Mouse (Mus musculus) C2C12 (cell line): ENCODE measurements around the gene Trim28. TPM values are rescaled to one million over a fixed set of nuclear protein-coding genes. Genes with fewer than 3 reads are reported as not detected.

ENCODE experiments used
- H3K27me3 ChIP-seq: one replicate; pipeline ENCODE4 v1.6.1; 2011; ENCODE audit not compliant: control insufficient read depth, insufficient read depth, insufficient read length
- H3K36me3 ChIP-seq: one replicate; pipeline ENCODE4 v1.6.1; 2011; ENCODE audit not compliant: control insufficient read depth, insufficient read depth
- H3K4me3 ChIP-seq: one replicate; pipeline ENCODE4 v1.5.1; 2011; ENCODE audit warnings: mild to moderate bottlenecking, control low read depth; ENCODE audit not compliant: poor library complexity, insufficient read depth, severe bottlenecking
- H3K79me2 ChIP-seq: one replicate; pipeline ENCODE4 v1.6.1; 2011; ENCODE audit not compliant: control insufficient read depth, insufficient read depth
- H3K79me3 ChIP-seq: one replicate; pipeline ENCODE4 v1.6.1; 2011; ENCODE audit warnings: low read depth, control low read depth
- H3ac ChIP-seq: one replicate; pipeline ENCODE3; 2011; ENCODE audit warnings: low read depth; ENCODE audit not compliant: control insufficient read depth, insufficient read length
- CEBPB ChIP-seq: IDR thresholded peaks from one replicate; pipeline ENCODE4 v1.6.1; 2011; ENCODE audit warnings: low read depth, mild to moderate bottlenecking, control low read depth, moderate library complexity
- CTCF ChIP-seq: IDR thresholded peaks from one replicate; pipeline ENCODE4 v1.5.1; 2011; ENCODE audit not compliant: control insufficient read depth, insufficient read depth, insufficient read length
- FOSL1 ChIP-seq: IDR thresholded peaks from one replicate; pipeline ENCODE4 v1.8.0; 2011; ENCODE audit warnings: mild to moderate bottlenecking, low read length; ENCODE audit not compliant: poor library complexity, insufficient read depth, severe bottlenecking
- MAX ChIP-seq: IDR thresholded peaks from one replicate; pipeline ENCODE4 v1.6.1; 2011; ENCODE audit warnings: mild to moderate bottlenecking, control low read depth
- MYOD1 ChIP-seq: IDR thresholded peaks from one replicate; pipeline ENCODE4 v1.6.1; 2011; ENCODE audit warnings: low read depth; ENCODE audit not compliant: control insufficient read depth, insufficient read length
- MYOG ChIP-seq: IDR thresholded peaks from one replicate; pipeline ENCODE4 v1.6.1; 2011; ENCODE audit not compliant: control insufficient read depth, insufficient read length; ENCODE audit errors: extremely low read depth
- USF1 ChIP-seq: IDR thresholded peaks from one replicate; pipeline ENCODE4 v1.6.1; 2011; ENCODE audit warnings: low read depth, mild to moderate bottlenecking, control low read depth, moderate library complexity
- polyA plus RNA-seq: library from polyadenylated mRNA; unstranded; fragments of >200 nt; fragmentation: generic; extraction: Trizol; gene quantifications from one replicate; pipeline ENCODE4 v1.2.1, GENCODE M21; 2012; ENCODE audit warnings: missing spikeins

Gene Trim28
- polyA plus RNA-seq, 1 experiment = 606 TPM

DNA sequence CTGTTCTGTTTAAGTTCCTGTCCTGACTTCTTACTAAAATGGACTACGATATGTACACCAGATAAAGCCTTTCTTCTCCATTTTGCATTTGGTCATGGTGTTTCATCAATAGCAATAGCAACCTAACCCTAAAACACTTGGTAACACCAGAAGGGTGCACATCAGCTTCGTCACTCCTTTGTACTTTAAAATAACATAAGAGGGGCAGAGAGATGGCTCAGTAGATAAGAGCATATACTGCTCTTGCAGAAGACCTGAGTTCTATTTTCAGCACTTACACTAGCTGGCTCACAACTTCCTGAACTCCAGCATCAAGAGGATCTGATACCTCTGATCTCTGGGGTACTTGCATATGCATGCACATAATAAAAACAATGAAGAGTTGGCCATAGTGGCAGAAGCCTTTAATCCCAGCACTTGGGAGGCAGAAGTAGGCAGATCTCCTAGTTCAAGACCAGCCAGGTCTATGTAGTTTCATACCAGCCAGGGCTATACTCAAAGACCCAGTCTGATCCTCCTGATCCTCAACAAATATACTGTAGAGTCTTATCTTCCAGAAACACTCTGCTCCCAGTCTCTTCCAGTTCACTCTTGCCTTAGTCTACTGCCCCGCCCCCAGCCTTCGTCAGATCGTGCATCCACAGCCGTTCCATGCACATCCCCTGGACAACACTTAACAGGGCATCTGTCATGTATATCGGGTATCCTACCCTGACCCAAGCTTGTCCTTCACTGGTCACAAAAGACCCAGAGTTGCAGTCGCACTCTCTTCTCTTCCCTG, 11.3 kb upstream of the Trim28 start:
- Histone ChIP-seq H3K36me3 (no peaks in the 10 kb centered on the region), H3K79me2 (no peaks in the 10 kb centered on the region), H3K4me3 (no peak overlapping the region), H3K79me3 (no peaks in the 10 kb centered on the region), H3K27me3 (no peaks in the 10 kb centered on the region), H3ac (no peak overlapping the region)
- TF ChIP-seq CEBPB (no peak), MYOG (no peak), FOSL1 (no peak), CTCF (no peak)

DNA sequence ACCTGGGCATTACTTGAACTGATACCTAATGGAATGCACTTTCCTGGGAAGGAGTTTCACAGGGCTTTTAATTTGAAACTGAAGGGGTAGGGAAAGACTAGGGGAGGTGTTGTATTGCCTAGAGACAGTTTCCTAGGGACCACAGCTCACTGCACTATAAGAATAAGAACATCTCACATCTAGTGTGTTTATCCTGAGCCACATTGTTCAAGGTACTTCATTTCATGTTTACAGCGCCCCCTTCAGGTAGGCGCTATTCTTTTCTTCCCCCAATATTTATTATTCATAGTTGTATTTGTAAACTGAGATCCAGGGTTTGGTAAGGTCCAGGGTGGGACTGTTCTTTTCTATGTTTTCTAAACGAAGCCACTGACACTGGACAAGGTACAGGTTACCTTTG, 6.7 kb upstream of the Trim28 start:
- Histone ChIP-seq H3K27me3 (no peaks in the 10 kb centered on the region), H3K79me2 (no peaks in the 10 kb centered on the region), H3ac (no peak overlapping the region), H3K79me3 (no peaks in the 10 kb centered on the region), H3K36me3 (no peaks in the 10 kb centered on the region), H3K4me3 (no peak overlapping the region)
- TF ChIP-seq MYOD1 = no peak
- no peak for TF ChIP-seq FOSL1
- TF ChIP-seq CEBPB = no peak
- TF ChIP-seq USF1 = no peak
- TF ChIP-seq MAX = no peak
- TF ChIP-seq CTCF = no peak
- TF ChIP-seq MYOG = no peak

GRCm38 (mm10) chr7:12993148-12993547, 5.8 kb upstream of the Trim28 start:
- H3K79me3 ChIP-seq = no peaks in the 10 kb centered on the region
- no peak overlapping the region for H3ac ChIP-seq
- no peaks in the 10 kb centered on the region for H3K79me2 ChIP-seq
- no peaks in the 10 kb centered on the region for H3K27me3 ChIP-seq
- H3K36me3 ChIP-seq = no peaks in the 10 kb centered on the region
- TF ChIP-seq MYOD1 (no peak), FOSL1 (no peak), USF1 (no peak), MAX (no peak), CEBPB (no peak), MYOG (no peak), CTCF (no peak)
- no peak overlapping the region for H3K4me3 ChIP-seq

GRCm38 (mm10) chr7:12995862-12996261, 3.1 kb upstream of the Trim28 start:
- no peaks in the 10 kb centered on the region for H3K79me2 ChIP-seq
- H3ac ChIP-seq = no peak overlapping the region
- no peaks in the 10 kb centered on the region for H3K79me3 ChIP-seq
- TF ChIP-seq MYOG = no peak
- TF ChIP-seq MYOD1 = no peak
- no peak for TF ChIP-seq CTCF
- TF ChIP-seq MAX = no peak
- no peak for TF ChIP-seq USF1
- TF ChIP-seq CEBPB = no peak
- TF ChIP-seq FOSL1 = no peak
- no peak overlapping the region for H3K4me3 ChIP-seq
- H3K27me3 ChIP-seq = no peaks in the 10 kb centered on the region
- no peaks in the 10 kb centered on the region for H3K36me3 ChIP-seq

DNA sequence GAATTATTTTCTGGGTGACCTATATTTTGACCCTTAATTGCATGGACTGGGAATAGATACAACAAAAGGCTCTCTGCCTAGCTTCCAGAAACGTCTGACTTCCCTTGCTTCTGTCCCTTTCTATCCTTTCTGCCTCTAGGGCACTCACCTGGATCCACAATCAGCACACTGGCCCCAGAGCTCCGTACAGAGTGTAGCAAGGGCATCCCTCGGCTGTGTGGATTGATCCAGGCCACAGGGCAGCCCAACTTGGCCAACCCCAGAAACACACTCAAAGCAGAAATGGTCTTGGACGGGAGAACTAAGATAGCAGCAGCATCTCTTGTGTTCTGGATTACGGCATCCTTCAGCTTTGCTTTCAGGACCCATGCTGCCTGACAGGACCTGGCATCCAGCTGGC, 1.7 kb upstream of the Trim28 start:
- Histone ChIP-seq H3ac (no peak overlapping the region), H3K79me2 (no peaks in the 10 kb centered on the region), H3K36me3 (no peaks in the 10 kb centered on the region), H3K4me3 (no peak overlapping the region), H3K27me3 (no peaks in the 10 kb centered on the region), H3K79me3 (no peaks in the 10 kb centered on the region)
- TF ChIP-seq MAX (no peak), USF1 (no peak), MYOD1 (no peak), CTCF (no peak), MYOG (no peak), FOSL1 (no peak), CEBPB (no peak)

DNA sequence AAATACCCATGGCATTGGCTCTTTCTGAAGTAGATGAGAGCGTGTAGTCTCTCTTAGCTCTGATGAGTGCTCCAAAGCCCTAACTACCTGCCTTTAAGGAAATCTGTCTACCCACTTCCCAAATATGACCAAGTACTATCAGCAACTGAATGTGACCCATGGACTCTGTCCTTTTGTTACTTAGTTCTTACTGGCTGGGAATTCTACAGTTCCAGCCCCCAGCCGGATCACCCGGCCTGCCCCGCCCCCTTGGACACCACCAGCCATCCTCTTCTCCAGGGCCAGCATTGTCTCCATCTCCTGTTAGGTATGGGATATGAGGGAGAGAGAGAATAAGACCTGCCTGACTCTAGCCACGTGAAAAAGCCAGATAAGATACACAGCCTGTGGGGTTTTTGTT, 861 bp upstream of the Trim28 start, which contains the start of gene Slc27a5:
Gene Slc27a5 (minus strand): TSS at position 140 of the 400 bp plus-strand sequence.
- TF ChIP-seq MYOG (no peak), CTCF (no peak), USF1 (no peak), CEBPB (no peak), FOSL1 (no peak), MYOD1 (no peak), MAX (no peak)
- Histone ChIP-seq H3ac (no peak within 1 kb of the TSS), H3K4me3 (no peak within 1 kb of the TSS), H3K27me3 (no peaks in the 10 kb centered on the region), H3K79me2 (no peaks in the 10 kb centered on the region), H3K79me3 (no peaks in the 10 kb centered on the region), H3K36me3 (no peaks in the 10 kb centered on the region)
